Mouse (Mus musculus) olfactory bulb, adult 2 months (tissue): ENCODE results near the gene Dmpk. TPM values are rescaled to one million over a fixed set of nuclear protein-coding genes. Genes with fewer than 3 reads are reported as not detected.

Source experiments
- H3K27ac ChIP-seq: fragments of 200-500 bp; 2 replicates; pipeline ENCODE4 v1.5.1; 2012; ENCODE audit warnings: low read depth, low read length; ENCODE audit not compliant: insufficient read depth
- H3K4me1 ChIP-seq: fragments of 200-500 bp; 2 replicates; pipeline ENCODE4 v1.6.1; 2012; ENCODE audit warnings: low read length; ENCODE audit not compliant: control insufficient read depth, insufficient read depth
- H3K4me3 ChIP-seq: fragments of 200-500 bp; 2 replicates; pipeline ENCODE4 v1.5.1; 2012; ENCODE audit warnings: mild to moderate bottlenecking, low read depth, low read length, moderate library complexity; ENCODE audit not compliant: insufficient read depth
- CTCF ChIP-seq: fragments of 200-500 bp; IDR thresholded peaks from 2 replicates; pipeline ENCODE4 v1.5.1; 2012; ENCODE audit warnings: low read depth, mild to moderate bottlenecking, low read length, moderate library complexity; ENCODE audit not compliant: insufficient read depth
- POLR2A ChIP-seq: fragments of 200-500 bp; IDR thresholded peaks from 2 replicates; pipeline ENCODE4 v1.6.1; 2012; ENCODE audit warnings: mild to moderate bottlenecking, low read depth, low read length, moderate library complexity; ENCODE audit not compliant: insufficient read depth
- WGBS: fragments of 180-500 bp; shearing (Covaris S2); methylation state at CpG from one replicate; pipeline ENCODE4 v1.1.7; 2018; 5-methylcytosine and 5-hydroxymethylcytosine counted together
- polyA plus RNA-seq: library from polyadenylated mRNA; stranded (reverse); fragments of >200 nt; gene quantifications from 2 replicates; pipeline ENCODE4 v1.2.4, GENCODE M21; 2012; ENCODE audit warnings: low replicate concordance; ENCODE audit not compliant: missing spikeins, insufficient read depth, insufficient read length

Gene Dmpk
- polyA plus RNA-seq, 1 experiment, result not detected

DNA sequence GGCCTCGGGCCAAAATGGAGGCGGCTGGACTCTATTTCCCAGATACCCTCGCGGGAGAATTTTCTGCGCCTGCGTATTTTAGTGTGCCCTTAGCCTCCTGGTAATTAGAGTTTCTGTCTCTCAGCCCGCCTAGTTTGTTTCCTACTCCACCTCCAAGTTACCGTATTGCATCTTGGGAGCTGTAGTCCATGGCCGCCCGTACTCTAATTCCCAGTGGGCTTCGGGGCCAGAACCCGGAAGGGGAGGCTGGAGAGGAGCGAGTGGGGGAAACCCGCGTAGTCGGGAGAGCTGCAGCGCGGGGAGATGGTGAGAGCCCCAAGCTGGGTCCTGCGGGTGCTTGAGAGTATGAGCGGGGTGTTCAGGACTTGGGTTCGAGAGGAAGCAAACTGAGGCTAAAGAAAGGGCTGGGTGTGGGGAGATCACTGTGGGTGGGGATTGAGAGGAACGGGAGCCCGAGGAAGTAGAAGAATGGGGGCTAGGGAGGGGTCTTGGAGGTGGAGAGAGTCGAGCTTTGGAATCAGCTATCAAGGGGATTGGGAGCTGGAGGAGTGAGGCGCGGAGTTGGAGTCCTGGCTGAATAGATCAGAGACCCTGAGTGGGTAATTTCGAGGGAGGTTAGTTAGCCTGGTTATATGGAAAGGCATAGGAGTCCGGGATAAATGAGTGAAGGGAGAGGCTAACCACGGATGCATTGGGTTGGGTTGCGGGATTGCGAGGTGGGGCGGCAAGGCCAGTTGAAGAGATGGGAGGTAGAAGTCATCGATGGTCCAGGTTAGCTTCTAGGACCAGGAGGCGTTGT, 36.2 kb downstream of the Dmpk start, which contains the start of gene Fbxo46:
Fbxo46 (plus strand) TSS at position 229 of the 799 bp plus-strand sequence.
- 2% methylated on average over 34 of the region's 34 CpGs for WGBS
- H3K27ac ChIP-seq, result 0 out of 2 replicates have a peak within 1 kb of the TSS, but pooled peaks have one; percentile 45
- peak within 1 kb of the TSS; percentile 95 for H3K4me3 ChIP-seq
- TF ChIP-seq CTCF, result no peak
- peak; percentile 93 for TF ChIP-seq POLR2A
- H3K4me1 ChIP-seq, result peaks cover 12% of the 10 kb centered on the region

DNA sequence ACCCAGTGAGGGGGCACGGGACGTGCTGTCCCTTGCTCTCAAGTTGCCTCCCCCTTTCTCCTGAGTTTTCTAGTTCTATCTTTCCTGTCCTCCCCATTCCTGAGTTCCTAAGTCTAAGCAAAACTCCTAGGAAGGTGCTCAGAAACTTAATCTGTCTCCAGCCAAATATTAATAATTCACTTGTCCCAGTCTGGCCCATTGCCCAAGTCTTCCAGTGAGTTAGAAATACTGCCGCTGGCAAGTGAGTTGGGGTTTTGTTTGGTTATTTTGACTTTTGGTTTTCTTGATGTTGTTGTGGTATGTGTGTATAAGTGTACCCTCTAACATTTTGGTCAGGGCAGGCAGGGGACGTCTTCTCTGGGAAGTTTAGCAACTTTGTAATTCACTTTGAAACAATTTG, 38.0 kb downstream of the Dmpk start:
- TF ChIP-seq POLR2A (no peak), CTCF (no peak)
- 76% methylated on average over 4 of the region's 4 CpGs for WGBS
- H3K4me1 ChIP-seq, result peaks cover 12% of the 10 kb centered on the region
- no peak overlapping the region for H3K27ac ChIP-seq
- H3K4me3 ChIP-seq, result no peak overlapping the region

GRCm38 (mm10) chr7:19124713-19125112, 41.1 kb downstream of the Dmpk start:
- 84% methylated on average over 6 of the region's 6 CpGs for WGBS
- peaks cover 2% of the 10 kb centered on the region; the same call in 1 of the 2 replicates for H3K4me1 ChIP-seq
- TF ChIP-seq POLR2A, result no peak
- TF ChIP-seq CTCF, result no peak
- no peak overlapping the region for H3K27ac ChIP-seq
- no peak overlapping the region for H3K4me3 ChIP-seq

- no peak overlapping the region for H3K27ac ChIP-seq
- no peak overlapping the region for H3K4me3 ChIP-seq
- TF ChIP-seq POLR2A (no peak), CTCF (no peak)
- 0 out of 2 replicates have a peak, but pooled peaks cover 7% of the 10 kb centered on the region for H3K4me1 ChIP-seq
- 87% methylated on average over 5 of the region's 5 CpGs for WGBS
Observed at GRCm38 (mm10) chr7:19127744-19128143, 44.1 kb downstream of the Dmpk start.

DNA sequence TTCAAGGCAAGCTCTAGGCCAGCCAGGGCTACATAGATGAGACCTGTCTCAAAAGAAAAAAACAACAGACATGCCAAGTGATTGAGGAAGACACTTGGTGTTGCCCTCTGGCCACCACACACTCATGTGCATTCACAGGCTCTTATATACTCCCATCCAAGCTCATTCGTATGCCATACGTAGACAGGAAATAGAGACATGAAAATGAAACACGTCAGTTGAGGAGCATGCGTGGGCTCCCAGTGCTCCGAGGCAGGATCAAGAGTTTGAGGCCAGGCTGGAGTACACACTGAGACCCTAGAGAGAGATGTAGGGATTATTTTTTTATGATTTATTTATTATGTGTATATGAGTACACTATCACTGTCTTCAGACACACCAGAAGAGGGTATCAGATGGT, 45.7 kb downstream of the Dmpk start:
- Histone ChIP-seq H3K4me1 (0 out of 2 replicates have a peak, but pooled peaks cover 7% of the 10 kb centered on the region), H3K4me3 (no peak overlapping the region), H3K27ac (no peak overlapping the region)
- WGBS, result 96% methylated on average over 5 of the region's 5 CpGs
- no peak for TF ChIP-seq POLR2A
- no peak for TF ChIP-seq CTCF

GRCm38 (mm10) chr7:19130657-19131056, 47.0 kb downstream of the Dmpk start:
- no peak for TF ChIP-seq CTCF
- TF ChIP-seq POLR2A, result no peak
- H3K27ac ChIP-seq, result peak overlapping the region; percentile 85
- WGBS, result 13% methylated on average over 4 of the region's 4 CpGs

DNA sequence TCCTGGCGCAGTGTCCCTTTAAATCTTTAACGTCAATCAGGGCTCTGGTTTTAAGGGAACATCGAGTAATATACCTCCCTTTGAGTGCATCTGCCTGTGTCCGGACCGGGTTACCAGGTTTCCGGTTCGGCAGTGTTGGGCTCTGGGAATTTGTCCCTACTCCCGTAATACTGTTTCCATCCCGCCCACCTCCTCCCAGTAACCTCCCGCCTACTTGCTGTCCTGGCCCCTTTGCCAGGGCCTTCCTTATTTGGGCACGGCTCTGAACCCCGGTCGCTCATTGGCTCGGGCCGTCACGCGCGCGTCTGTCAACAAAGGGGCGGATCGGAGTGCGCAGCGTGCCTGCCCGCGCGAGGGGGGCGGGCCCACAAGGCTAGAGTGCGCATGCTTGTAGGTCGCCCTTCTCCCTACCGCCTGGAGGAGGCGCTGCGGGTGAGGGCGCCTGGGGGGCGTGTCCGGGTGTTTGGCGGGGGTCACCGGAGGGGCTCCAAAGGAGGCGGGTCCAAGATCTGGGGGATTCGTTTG, 47.7 kb downstream of the Dmpk start:
- TF ChIP-seq POLR2A (peak; percentile 39; the same call in 1 of the 2 replicates), CTCF (peak; percentile 96)
- Histone ChIP-seq H3K27ac (peak overlapping the region; percentile 85), H3K4me3 (peak overlapping the region; percentile 55), H3K4me1 (0 out of 2 replicates have a peak, but pooled peaks cover 7% of the 10 kb centered on the region)
- under 1% methylated on average over 39 of the region's 39 CpGs for WGBS

More at GRCm38 (mm10) chr7:19130657-19131056, 47.0 kb downstream of the Dmpk start:
- no peak overlapping the region for H3K4me3 ChIP-seq
- 0 out of 2 replicates have a peak, but pooled peaks cover 7% of the 10 kb centered on the region for H3K4me1 ChIP-seq

DNA sequence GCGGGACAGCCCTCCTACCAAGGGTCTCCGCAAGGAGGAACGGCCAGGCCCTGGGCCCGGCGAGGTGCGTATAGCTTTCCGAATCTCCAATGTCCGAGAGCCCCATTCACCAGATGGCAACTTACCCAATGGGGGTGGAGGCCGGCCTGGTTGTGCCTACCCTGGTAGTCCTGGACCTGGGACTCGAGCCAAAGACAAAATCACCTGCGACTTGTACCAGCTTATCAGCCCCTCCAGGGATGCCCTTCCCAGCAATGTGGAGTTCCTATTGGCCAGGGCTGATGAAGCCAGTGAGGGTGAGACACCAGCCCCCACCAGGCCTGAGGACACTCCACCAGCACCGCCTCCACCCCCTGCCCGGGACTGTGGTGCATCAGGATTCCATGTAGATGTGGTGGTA, 52.5 kb downstream of the Dmpk start:
- Histone ChIP-seq H3K4me3 (no peak overlapping the region), H3K4me1 (0 out of 2 replicates have a peak, but pooled peaks cover 7% of the 10 kb centered on the region), H3K27ac (no peak overlapping the region)
- 95% methylated on average over 13 of the region's 13 CpGs for WGBS
- TF ChIP-seq POLR2A (no peak), CTCF (no peak)
